Mouse (Mus musculus) cerebellum, adult 2 months (tissue): ENCODE results near the gene Atf6.

Experiments
- CTCF ChIP-seq: fragments of 200-500 bp; IDR thresholded peaks from 2 replicates; pipeline ENCODE4 v1.5.1; 2011; ENCODE audit warnings: low read depth, mild to moderate bottlenecking, control low read depth, low read length, moderate library complexity, borderline replicate concordance; ENCODE audit not compliant: insufficient read depth
- POLR2A ChIP-seq: fragments of 200-500 bp; IDR thresholded peaks from 2 replicates; pipeline ENCODE4 v1.6.1; 2011; ENCODE audit warnings: low read length, control low read depth, borderline replicate concordance; ENCODE audit not compliant: insufficient read depth

GRCm38 (mm10) chr1:170678861-170679260 lies 188.7 kb downstream of the Atf6 start:
- TF ChIP-seq CTCF (no peak), POLR2A (no peak)
